Mouse (Mus musculus) bone marrow macrophage, adult 2 months (primary cell): Measurements from ENCODE around the gene Nrxn1.

Experiments used
- CTCF ChIP-seq: IDR thresholded peaks from 2 replicates; pipeline ENCODE4 v1.5.1; 2012; ENCODE audit warnings: low read depth, mild to moderate bottlenecking, low read length, moderate library complexity
- POLR2A ChIP-seq: IDR thresholded peaks from 2 replicates; pipeline ENCODE4 v1.6.1; 2012; ENCODE audit warnings: mild to moderate bottlenecking, low read depth, low read length, borderline replicate concordance

GRCm38 (mm10) chr17:90094999-90095398 is 997.9 kb downstream of the Nrxn1 start:
- no peak for TF ChIP-seq CTCF
- TF ChIP-seq POLR2A: no peak
